Mouse (Mus musculus) urinary bladder, adult 18-20 months (tissue): Measurements from ENCODE around the gene Sult4a1.
"Not testable (repeated sequence)": the region's sequence is repeated elsewhere in the genome, so short reads cannot be mapped to it uniquely, and the experiment has no call there.

Experiments
- DNase-seq, 2 experiments: peaks; one replicate each; pipeline ENCODE4 v3.0.0; 2022; ENCODE audit warnings: low spot score in 2 of 2, mixed read lengths in 2 of 2

The Sult4a1 gene

GRCm38 (mm10) chr15:84097536-84097935 is 8.0 kb downstream of the Sult4a1 start:
- not testable (repeated sequence) for DNase-seq

DNA sequence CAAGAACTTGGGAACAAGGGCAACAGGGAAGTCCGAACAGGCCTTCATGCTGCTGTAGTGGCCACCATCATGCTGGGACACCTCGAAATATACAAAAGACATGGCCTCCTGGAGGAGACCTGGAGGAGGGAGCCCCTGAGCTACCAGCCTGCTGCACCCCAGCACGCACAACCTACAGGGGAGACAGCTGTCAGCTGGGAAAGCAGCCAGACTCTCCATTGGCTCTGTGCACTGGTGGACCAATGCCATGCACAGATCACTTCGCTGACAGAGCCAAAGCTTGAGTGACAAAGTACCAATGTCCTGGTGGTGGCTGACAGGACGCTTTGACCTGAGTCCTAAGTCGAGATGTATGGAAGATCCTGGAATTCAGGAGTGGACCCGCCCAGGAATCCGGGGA is 9.5 kb downstream of the Sult4a1 start:
- no peak for DNase-seq

- no peak for DNase-seq
These were observed 10.6 kb downstream of the Sult4a1 start for GRCm38 (mm10) chr15:84094921-84095320.

- DNase-seq = no peak
These were observed 18.8 kb downstream of the Sult4a1 start for GRCm38 (mm10) chr15:84086775-84087174.

- DNase-seq = no peak
These were observed 19.2 kb downstream of the Sult4a1 start for GRCm38 (mm10) chr15:84086364-84086763.

- DNase-seq = no peak
These were observed 25.5 kb downstream of the Sult4a1 start for GRCm38 (mm10) chr15:84080069-84080468.

- no peak for DNase-seq
These were observed 26.0 kb downstream of the Sult4a1 start for GRCm38 (mm10) chr15:84079519-84079918.

DNA sequence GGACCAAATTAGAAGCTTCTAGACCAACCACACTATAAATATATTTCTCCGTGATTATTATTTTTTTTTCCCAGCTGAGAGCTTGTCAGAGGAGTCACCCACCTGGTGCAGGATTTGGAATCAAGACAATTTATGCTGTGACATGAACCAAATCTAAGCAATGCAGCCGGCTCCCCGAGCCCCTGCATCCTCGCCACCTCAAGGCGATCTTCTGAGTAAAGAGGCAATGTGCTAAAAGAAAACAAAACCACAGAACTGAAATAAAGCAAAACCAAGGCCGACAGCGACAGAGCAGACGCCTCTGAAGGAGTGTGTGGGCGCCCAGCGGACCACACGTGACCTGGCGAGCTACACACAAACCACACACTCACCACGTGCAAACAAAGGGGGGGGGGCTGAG is 26.9 kb downstream of the Sult4a1 start:
- DNase-seq = no peak

DNA sequence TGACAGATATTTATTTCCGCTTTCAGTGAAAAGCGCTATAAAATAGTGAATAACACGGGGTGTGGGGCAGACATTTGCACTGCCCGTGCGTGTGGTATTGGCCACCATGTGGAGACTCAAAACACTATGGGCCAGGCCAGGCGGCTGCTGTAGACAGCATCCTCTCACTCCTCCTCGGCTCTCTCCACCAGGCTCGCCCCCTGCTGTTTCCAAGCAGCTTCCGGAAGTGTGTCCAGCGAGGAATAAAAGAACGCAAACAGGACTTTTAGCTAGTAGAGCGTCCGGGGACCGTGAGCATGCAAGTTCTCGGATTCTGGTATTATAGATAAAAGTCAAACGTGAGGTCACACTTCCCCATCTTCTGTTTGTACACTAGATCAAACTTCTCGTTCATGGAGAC is 28.4 kb downstream of the Sult4a1 start:
- no peak for DNase-seq

DNA sequence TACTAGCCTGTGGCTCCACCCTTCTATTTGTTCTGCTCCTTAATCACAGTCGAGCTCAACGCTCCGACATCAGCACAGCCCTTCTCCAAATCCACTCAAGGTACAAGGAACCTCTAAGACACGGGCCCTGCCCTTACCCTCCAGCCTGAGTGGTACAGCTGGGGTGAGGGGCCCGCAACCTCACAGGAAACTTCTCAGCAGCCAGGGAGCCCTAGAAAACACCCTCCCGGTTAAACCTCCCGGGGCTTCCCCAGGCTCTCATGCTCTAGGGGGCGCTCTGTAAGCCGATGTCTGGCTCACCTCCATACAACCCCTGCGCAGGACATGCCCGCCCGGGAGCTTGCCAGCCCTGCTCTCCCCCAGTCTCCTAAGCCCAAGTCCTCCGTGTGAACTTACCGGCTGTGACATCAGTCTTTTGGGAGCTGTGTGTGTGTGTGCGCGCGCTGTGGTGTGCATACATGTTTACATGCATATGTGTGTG is 30.8 kb downstream of the Sult4a1 start:
- no peak for DNase-seq

GRCm38 (mm10) chr15:84073911-84074704 is 31.4 kb downstream of the Sult4a1 start:
- peak; percentile 6 to 43 for DNase-seq

DNA sequence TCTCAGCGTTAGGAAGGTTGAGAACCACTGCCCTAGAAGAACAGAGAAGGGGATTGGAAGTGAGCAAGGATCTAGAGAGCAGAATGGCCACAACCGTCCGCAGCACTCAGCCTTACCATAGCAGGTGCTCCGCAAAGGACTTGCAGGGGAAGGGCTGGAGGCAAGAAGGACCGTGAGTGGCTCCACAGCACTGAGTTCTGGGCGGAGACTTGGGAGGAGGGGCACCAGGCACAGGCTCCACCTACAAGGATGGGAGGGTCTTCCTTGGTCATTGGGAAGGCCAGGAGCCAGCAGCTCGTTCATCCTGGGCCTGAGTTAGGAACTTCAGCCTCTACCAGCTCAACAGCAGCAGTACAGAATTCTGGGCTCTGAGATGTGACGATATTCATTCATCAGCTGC is 32.5 kb downstream of the Sult4a1 start:
- no peak for DNase-seq

DNA sequence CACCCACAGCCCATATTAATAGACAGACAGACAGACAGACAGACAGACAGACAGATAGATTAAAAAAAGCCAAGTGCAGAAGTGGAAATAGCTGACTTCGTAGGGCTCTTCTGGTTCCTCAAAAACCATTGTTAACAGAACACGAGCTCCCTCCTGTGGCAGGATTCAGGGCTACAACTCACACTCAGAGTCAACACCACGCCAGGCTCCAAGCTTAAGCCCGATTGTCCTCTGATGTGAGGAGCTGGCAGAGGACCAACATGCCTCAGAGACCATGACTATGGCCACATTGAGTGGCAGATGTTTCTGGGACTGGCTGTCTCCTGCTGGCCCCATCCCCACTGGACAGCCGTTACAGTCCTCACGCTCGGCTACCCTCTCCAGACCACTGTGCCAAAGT is 33.3 kb downstream of the Sult4a1 start:
- DNase-seq = peak in 1 of 2 experiments; percentile 30

DNA sequence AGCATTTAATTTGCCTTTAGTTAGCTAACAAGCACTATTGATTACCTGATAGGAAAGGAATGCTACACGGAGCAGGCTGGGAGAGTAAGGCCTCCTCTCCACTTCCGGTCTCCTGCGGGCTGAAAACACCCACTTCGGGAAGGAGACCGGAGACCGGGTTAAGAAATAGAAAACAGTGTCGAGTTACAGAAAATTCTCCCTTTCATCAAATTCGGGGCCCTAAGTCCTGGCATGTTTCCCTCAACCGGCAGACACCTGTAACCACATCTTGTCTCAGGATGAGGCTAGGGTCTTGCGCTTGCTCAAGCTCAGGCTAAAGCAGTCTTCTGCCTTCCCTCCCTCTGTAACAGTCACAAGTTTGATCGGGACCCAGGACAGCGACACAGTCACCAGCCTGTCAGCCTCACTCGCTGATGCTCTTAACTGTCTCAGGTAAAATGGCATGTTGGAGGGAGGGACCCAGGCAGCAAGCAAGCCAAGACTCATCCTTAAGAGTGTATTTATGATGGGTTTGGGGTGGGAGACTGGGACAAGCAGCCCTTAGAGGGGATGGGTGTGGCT is 35.4 kb downstream of the Sult4a1 start:
- DNase-seq = no peak

- DNase-seq = no peak
These were observed 36.0 kb downstream of the Sult4a1 start for GRCm38 (mm10) chr15:84069455-84070050.

DNA sequence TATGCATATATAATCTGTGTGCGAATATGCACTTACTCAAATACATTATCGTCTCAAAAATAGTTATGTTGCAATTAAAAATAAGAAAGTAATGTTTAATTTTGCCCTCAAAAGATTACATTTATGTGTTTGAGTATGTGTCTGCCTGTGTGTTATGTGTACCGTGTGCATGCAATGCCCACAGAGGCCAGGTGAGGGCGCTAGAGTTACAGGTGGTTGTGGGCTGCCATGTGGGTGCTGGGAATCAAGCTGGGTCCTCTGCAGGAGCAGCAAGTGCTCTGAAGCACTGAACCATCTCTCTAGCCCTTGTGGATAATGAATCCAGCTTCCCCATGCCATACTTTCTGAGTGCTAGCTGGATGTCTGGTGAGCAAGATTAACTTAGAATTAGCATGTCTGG is 39.9 kb downstream of the Sult4a1 start:
- DNase-seq = no peak

- DNase-seq = no peak
These were observed 40.4 kb downstream of the Sult4a1 start, which contains the start of gene Efcab6 for GRCm38 (mm10) chr15:84065140-84065539. Efcab6 (minus strand) TSS chr15:84065379.

- no peak for DNase-seq
These were observed 46.7 kb downstream of the Sult4a1 start for GRCm38 (mm10) chr15:84058841-84059240.

DNA sequence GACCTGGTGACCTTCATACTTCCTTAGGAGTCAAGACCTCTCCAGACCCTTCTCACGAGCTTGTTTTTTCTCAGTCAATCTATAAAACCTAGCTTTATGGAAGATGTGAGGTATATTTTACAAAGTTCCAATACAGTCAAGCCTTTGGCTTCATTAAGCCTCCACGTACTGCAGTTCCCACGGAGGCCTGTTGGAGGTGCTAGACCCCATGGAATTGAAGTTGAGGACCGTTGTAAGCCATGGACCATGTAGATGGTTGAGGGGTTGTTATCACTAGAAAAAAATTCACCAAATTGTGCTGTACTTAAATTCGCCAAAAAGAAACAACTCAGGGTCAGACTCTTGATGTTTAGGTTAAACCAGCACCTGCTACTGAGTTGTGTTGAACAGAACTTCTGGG is 49.5 kb downstream of the Sult4a1 start:
- no peak for DNase-seq

DNA sequence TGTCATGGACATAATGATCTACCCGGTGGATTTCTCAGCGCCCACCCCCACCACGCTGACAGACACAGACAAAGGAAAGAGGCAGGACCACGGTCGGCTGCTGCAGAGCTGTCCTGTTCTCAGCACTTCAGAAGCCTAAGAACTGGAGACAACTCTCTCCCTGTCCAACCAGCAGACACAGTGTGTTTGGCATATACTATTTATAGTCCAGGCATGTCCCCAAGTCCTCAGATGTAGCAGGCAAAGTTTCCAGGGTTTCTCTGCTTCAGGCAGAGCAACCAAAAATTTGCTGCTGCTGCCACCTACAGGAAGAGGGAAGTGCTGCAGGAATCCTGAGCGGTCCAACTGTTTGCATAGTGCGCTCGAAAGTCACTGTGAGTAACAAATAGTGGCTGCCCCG is 51.7 kb downstream of the Sult4a1 start:
- peak; percentile 57 to 72 for DNase-seq

DNA sequence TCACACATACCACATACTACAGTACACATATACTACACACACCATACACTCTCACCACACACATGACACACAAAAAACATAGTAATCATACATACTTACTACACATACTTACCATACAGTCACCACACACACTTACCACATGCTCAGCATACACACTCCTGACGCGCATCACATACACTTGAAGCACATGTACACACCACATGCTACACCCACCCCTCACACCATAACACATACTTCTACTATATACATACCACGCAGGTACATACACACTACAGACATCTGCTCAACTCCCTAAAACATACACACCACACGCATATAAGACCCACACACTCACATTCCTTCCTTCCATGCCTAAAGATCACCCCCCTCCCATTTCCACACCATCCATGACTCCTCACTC is 52.3 kb downstream of the Sult4a1 start:
- no peak for DNase-seq

GRCm38 (mm10) chr15:84052390-84052789 is 53.2 kb downstream of the Sult4a1 start:
- no peak for DNase-seq

DNA sequence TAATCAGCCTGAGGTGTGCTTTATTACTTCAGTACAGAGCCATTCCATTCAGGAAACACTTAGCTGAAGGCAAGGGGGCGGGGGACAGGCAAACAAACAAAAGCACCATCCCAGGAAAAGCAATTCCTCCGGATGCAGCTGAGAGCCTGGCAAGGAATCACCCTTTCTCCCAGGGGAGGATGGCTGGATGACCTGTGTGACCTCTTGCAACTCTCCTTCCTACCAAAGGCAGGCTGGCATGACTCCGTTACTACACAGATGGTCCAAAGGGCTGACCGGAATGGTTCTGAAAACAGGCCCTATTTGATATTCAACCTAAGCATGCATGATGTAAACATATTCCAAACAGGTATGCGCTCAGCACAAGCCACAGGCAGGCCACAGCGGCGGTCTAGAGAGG is 56.0 kb downstream of the Sult4a1 start:
- no peak for DNase-seq
